Mouse (Mus musculus): ENCODE measurements at regions not wholly inside any gene's neighbourhood (a gene's known extent, or its start where the extent isn't known, plus 50 kb on each side); places are given as distances from the start of the nearest gene placed in this dataset.

DNA sequence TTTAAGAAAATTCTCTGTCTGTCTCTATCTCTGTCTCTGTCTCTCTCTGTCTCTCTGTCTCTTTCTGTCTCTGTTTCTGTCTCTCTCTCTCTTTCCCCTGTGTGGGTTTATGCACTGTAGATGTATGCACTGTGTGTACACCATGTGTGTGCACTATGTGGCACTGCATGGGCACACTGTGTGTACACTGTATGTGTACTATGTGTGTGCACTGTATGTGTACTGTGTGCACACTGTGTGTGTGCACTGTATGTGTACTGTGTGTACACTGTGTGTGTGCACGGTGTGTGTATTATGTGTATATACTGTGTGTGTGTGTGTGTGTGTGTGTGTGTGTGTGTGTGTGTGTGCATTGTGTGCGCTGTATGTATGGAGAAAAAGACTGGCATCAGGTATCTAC, 281.5 kb upstream of the Dynlrb2 start:
- no peak for DNase-seq (ENCODE audit: low spot score)

GRCm38 (mm10) chr8:116215909-116216308, 288.9 kb upstream of the Dynlrb2 start:
- no peak for DNase-seq (ENCODE audit: low spot score)

DNA sequence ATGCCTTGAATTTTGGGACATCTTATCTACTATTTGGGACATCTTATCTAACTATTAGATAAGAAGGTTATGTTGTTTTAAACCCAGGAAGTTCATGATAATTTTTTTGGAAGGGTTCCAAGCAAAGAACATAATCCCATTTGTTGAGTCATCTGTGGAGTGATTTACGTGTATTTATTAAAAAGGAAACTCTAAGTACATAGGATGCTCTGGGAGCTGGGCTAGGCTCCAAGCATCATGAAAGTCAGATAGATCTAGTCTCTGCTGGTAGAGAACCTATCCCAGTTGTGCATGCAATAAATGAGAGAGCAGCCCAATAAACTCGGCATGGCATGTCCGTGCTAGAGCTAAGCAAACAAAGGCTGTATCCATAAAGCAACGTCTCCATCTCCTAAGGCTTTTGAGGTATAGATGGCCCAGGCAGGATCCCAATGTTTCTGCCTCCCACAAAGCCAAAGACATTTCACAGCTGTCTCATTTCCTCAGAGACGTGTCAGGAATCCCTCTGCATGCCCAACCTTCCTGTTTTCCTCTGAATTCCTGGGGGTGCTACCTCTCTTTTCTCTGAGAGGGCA, 289.4 kb upstream of the Dynlrb2 start:
- DNase-seq (ENCODE audit: low spot score), result no peak

- DNase-seq (ENCODE audit: low spot score), result no peak
Measured at GRCm38 (mm10) chr8:116203631-116204030, 301.1 kb upstream of the Dynlrb2 start.

DNA sequence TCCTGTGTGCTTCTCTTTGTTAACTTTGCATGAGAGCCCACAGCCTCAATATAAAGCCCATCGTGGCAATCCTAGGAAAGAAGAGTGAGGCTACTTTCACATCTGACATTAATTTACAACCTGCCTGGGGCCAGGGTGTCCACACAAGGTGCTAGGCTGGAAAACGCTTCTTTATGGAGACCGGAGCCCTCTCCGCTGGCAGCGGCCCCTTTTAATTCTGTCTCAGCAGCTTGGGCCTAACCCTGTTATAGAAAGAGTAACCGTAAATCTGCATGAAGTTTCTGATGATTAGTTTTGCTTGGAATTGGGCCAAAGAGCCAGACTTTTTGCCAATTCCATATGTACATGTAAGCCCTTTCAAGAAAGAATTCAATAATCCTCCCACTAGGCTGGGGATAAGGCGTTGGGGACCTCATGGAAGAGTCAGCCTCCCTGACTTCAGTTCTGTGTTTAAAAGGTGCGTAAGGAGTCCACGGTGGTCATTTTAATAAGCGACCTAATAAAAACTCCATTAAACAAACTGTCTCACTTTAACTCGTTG, 304.2 kb upstream of the Dynlrb2 start:
- no peak for DNase-seq (ENCODE audit: low spot score)

DNA sequence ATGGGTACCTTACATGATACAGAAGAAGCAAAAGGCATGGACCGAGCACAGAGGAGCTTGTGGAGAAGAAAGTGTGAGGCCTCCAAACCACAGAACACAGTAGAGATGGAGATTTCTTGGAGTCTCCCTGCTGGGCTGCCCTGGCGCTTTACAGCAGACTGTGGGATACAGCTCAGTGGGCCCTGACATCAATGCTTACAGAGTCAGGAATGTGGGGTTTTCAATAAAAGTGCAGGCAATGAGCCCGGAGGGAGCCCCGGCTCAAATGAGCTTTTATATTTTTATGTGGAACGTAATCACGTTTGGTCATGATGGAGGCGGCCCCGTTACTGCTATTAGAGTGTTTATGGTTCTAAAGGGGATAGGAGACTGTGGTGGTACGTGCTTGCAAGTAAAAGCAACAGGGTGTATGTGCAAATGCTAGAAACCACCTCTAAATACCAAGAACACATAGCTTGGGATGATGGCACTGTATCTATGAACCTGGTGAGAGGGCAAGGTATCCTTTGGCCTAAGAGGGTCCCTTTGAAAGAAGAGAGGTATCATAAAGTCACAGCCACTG, 308.1 kb upstream of the Dynlrb2 start:
- DNase-seq (ENCODE audit: low spot score), result no peak

- no peak for DNase-seq (ENCODE audit: low spot score)
Measured at GRCm38 (mm10) chr8:116192096-116192495, 312.7 kb upstream of the Dynlrb2 start.

DNA sequence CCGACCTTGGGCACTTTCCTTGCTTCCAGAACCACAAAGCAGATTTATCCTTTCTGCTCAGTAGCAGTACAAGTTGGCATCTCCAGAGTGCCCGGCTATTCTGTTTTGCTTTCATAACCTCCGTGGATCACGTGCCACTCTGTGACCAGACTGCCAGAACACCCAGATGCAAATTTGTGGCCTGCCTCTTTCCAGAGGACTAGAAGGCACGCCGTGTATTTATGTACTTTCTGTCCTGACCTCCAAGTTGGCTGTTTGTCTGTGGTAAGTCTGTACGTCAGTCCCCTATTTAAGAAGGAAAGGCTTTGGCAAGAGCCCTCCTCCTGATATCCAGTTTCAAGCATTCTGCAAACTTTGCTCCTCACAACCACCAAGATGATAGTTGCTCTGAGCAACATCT, 319.6 kb upstream of the Dynlrb2 start:
- no peak for DNase-seq (ENCODE audit: low spot score)

DNA sequence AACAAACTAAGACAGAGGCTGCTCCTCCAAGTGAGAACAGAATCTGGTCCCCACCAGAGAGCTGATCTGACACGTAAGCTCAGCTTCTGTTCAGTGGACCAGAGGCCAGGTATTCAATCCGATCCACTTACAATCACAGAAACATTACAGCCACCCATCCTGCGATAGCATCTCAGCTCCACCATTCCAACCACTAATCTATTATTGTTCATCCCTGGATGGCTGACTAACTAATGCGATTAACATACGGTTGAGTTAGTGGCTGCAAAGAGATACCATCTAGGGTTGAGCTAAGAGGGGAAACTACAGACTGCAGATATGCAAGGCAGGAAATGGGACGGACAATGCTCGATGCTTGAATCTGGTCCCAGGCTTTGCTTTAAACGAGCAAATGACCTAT, 320.5 kb upstream of the Dynlrb2 start:
- no peak for DNase-seq (ENCODE audit: low spot score)

GRCm38 (mm10) chr8:116177946-116178345, 326.8 kb upstream of the Dynlrb2 start:
- DNase-seq (ENCODE audit: low spot score), result no peak

DNA sequence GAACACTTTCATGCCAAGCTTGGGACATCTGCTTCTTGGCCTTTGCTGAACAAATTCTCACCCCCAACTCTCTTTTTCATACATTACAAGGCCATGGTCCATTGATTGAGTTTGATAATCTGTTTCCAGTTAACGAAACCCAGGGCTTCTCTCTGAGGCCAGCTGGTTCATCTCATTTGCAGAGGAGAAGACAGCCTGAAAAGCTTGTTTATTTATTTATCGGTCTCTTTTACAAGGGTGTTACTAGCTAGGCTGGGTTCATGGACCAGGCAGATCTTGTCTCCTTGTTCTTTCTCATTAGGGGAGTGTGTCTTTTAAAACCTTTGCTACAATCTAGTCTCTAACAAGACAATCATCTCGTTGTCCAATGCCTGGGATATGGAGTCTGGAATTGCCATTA, 329.9 kb upstream of the Dynlrb2 start:
- DNase-seq (ENCODE audit: low spot score), result no peak

GRCm38 (mm10) chr8:116173961-116174360, 330.8 kb upstream of the Dynlrb2 start:
- DNase-seq (ENCODE audit: low spot score), result no peak

- no peak for DNase-seq (ENCODE audit: low spot score)
Measured at GRCm38 (mm10) chr8:116167874-116168273, 336.9 kb upstream of the Dynlrb2 start.

GRCm38 (mm10) chr8:116164989-116165299, 339.8 kb upstream of the Dynlrb2 start:
- DNase-seq (ENCODE audit: low spot score), result no peak

DNA sequence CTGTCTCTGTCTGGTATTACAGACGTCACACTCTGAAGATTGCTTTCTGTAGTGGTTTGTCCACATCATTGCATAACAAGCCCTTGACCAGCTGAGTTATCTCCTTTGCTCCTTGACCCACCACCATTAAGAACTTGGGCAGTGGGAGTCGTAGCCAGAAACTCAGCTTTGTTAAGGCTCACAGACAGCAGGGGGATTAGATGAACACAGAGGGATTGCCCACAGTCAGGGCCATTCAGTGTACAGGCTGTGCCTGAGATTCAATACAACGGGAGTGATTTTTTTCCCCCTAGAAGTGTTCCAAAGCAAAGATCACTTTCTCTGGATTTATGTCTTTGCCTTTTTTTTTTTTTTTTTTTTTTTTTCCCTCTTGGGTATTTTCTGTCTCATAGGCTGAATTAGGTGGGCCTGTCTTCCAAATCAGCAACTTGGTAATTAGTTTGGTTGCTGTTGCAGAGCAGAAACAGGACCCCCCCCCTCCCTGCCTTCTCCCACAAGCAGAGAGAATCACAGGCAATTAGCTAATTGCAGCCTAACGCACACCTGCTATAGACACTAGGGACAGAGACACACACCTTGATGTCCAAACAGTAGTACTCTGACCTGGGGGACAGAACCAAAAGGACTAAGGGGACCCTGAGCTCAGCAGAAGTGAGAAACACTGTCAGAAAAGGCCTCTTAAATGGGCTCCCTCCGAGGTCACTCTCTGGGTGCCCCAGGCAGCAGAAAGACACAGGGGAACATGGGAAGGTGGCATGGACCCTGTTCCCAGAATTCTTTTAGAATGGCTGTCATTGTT, 340.4 kb upstream of the Dynlrb2 start:
- DNase-seq (ENCODE audit: low spot score), result no peak

- no peak for DNase-seq (ENCODE audit: low spot score)
Measured at GRCm38 (mm10) chr8:116160932-116161331, 343.8 kb upstream of the Dynlrb2 start.

DNA sequence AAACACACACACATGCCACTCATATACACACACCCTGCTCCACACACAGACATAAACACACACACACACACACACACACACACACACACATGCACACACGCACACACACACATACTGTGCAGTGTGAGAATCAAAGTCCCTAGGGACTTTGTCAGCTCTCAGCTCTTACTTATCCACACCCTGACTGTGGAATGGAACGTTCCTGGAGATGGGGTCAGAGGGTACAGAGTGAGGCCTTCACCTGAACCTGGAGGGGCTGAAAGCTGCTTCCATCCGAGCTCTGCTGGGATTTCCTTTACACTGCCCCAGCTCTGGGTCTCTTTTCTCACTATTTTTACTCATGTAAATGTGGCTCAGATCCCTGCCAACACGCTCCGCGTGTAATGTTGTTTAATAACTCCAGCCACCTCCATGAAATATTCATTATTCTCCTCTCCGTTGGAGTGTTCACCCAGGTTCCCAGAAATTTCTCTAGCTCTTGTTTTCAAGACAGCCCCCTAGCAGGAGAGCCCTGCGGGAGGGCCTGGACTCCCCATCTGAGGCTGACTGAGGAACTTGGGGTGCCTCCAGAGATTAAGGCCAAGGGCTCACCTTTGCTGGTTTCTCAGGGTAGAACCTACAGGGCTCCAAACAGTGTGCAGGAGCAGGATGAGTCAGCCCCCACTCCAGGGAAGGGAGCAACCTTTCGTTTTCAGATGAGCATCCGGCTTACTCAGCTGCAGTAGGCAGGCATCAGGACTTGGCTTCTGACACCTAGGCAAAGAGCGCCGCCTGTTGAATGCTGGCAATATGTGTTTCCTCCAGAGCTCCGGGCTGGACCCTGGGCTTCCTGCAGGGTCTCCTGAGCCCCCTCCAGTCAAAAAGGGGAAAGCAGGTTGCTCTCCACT, 360.8 kb upstream of the Dynlrb2 start:
- no peak for DNase-seq (ENCODE audit: low spot score)

DNA sequence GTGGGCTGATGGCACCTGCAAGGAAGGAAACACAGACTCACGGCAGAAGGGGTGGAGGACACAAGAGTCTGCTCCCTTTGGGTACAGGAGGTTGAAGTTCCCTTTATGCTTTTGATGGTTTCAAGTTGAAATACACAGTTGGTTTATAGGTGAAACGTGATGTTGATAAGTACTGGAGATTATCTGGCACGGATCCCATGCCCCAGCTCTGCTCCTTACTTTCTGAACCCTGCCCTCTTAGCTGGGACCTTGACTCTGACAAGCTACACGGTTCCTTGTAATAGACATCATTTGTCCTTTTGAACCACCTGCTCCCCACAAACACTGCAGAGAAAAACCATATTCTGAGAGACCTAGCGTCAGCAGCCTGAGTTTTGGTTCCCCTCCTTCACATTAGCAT, 363.4 kb upstream of the Dynlrb2 start:
- DNase-seq (ENCODE audit: low spot score), result no peak

DNA sequence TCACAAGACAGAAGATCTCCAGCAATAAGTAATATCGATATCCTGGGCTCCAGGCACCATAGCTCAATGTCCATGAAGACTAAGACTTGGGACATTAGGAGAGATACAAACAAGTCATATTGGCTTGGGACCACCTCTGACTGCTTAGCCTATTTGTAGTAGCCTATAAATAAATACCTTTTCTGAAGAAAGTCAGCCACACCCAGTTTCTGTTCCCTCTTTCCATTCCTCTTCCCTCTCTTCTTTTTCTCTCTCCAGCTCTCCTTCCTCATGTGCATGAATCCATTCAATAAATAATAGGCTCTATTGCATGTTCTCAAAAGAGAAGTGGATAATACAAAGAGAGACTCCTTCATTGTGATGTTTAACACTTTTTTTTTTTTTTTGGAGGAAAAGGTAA, 364.8 kb upstream of the Dynlrb2 start:
- DNase-seq (ENCODE audit: low spot score), result no peak

DNA sequence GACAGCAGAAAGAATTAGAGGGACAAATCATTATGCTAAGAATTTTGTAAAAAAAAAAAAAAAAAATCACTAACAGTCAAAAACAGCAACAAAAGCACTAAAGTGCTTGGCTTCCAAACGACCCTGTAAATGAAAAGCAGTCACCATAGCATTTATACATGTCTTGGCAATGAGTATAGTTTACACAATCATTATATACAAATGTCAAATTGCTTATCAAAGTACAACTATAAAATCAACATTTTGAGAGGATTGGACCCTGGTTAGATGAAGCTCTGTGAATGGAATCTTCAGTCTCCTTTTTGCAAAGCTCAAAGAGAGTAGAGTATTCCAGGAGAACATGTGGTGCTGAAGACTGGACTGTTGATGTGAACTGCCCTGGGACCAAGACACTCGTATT, 367.0 kb upstream of the Dynlrb2 start:
- DNase-seq (ENCODE audit: low spot score), result no peak

- DNase-seq (ENCODE audit: low spot score), result no peak
Measured at GRCm38 (mm10) chr8:116133503-116133902, 371.3 kb upstream of the Dynlrb2 start.

- DNase-seq (ENCODE audit: low spot score), result no peak
Measured at GRCm38 (mm10) chr8:116133084-116133483, 371.7 kb upstream of the Dynlrb2 start.

DNA sequence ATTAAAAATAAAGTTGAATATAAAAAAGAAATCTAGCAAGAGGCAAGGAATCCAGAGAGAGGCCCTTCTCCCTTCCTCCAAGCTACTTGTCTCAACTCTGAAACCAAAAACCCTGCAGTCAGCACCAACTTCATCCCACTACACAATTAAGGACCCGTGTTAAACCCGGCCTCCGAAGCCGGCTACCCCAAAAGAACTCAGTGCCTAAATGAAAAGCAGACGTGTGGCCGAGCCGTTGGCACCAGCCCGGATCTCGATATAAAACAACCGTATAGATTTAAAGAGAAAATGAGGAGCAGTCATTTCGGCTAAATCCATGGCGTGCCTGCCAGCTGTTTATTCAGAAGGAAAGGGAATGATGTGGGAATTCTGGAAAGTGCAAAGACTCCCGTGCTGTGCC, 384.7 kb upstream of the Dynlrb2 start:
- no peak for DNase-seq (ENCODE audit: low spot score)

Measured in c-Kit-positive CD71-positive TER-119-positive erythroid progenitor cells, embryonic 14.5 days (primary cell).